Mouse (Mus musculus) kidney, adult 2 months (tissue): Measurements from ENCODE around the gene Mcrip1.

Experiments
- CTCF ChIP-seq: fragments of 200-500 bp; conservative IDR thresholded peaks from 2 replicates; pipeline ENCODE4 v1.5.1; 2011; ENCODE audit warnings: low read depth, mild to moderate bottlenecking, control low read depth, low read length, moderate library complexity, mixed read lengths; ENCODE audit not compliant: insufficient read depth, insufficient read length
- POLR2A ChIP-seq: fragments of 200-500 bp; IDR thresholded peaks from one replicate; pipeline ENCODE4 v1.6.1; 2011; ENCODE audit warnings: low read depth, low read length, control low read depth

- TF ChIP-seq CTCF, result no peak
- no peak for TF ChIP-seq POLR2A
Observed at GRCm38 (mm10) chr11:120542376-120542775, 7.2 kb downstream of the Mcrip1 start.
